Mouse (Mus musculus) liver, embryonic 14.5 days (tissue): ENCODE results near the gene Tnnc1. TPM values are rescaled to one million over a fixed set of nuclear protein-coding genes. Genes with fewer than 3 reads are reported as not detected.

ENCODE experiments used
- ATAC-seq: fragments of 200-750 bp; cut with Nextera tagmentation; 2 replicates; pipeline ENCODE4 v1.8.0; 2017; ENCODE audit warnings: moderate number of reproducible peaks, mild to moderate bottlenecking, moderate library complexity; ENCODE audit not compliant: insufficient read depth
- DNase-seq, 3 experiments: peaks; one replicate each; pipeline ENCODE4 v3.0.0-alpha.2; 2012 to 2013; ENCODE audit warnings: low read depth in 3 of 3, low spot score in 3 of 3
- H3K27ac ChIP-seq: fragments of 300-500 bp; sonication (generic); 2 replicates; pipeline ENCODE4 v1.5.1; 2014; ENCODE audit warnings: moderate library complexity, mild to moderate bottlenecking, control low read depth, inconsistent platforms
- H3K27me3 ChIP-seq: fragments of 300-500 bp; sonication (generic); 2 replicates; pipeline ENCODE4 v1.6.1; 2014; ENCODE audit warnings: mild to moderate bottlenecking, low read length, moderate library complexity; ENCODE audit not compliant: control insufficient read depth, insufficient read depth
- H3K36me3 ChIP-seq: fragments of 300-500 bp; sonication (generic); replicated peaks from 2 replicates; pipeline ENCODE4 v1.6.1; 2014; ENCODE audit warnings: low read depth; ENCODE audit not compliant: control insufficient read depth, insufficient read depth
- H3K4me1 ChIP-seq, 2 experiments: fragments of 200-500 bp in 1 of 2; fragments of 300-500 bp in 1 of 2; sonication (generic) in 1 of 2; replicated peaks; 2 replicates each; pipeline ENCODE4 v1.6.1; 2012 to 2014; ENCODE audit warnings: antibody characterized with exemption in 1 of 2, inconsistent platforms in 1 of 2, low read length in 1 of 2; ENCODE audit not compliant: control insufficient read depth in 2 of 2, insufficient read depth in 2 of 2
- H3K4me2 ChIP-seq: fragments of 300-500 bp; sonication (generic); 2 replicates; pipeline ENCODE4 v1.6.1; 2014; ENCODE audit warnings: low read depth, mild to moderate bottlenecking, control low read depth, moderate library complexity
- H3K4me3 ChIP-seq, 2 experiments: fragments of 200-500 bp in 1 of 2; fragments of 300-500 bp in 1 of 2; sonication (generic) in 1 of 2; 2 replicates each; pipeline ENCODE4 v1.5.1; 2012 to 2014; ENCODE audit warnings: low read depth in 2 of 2, low read length in 2 of 2, mild to moderate bottlenecking in 2 of 2, control low read depth in 1 of 2, inconsistent platforms in 1 of 2, moderate library complexity in 1 of 2; ENCODE audit not compliant: insufficient read depth in 1 of 2
- H3K9ac ChIP-seq: fragments of 300-500 bp; sonication (generic); replicated peaks from 2 replicates; pipeline ENCODE4 v1.6.1; 2014; ENCODE audit warnings: mild to moderate bottlenecking, control low read depth, moderate library complexity
- H3K9me3 ChIP-seq: fragments of 300-500 bp; sonication (generic); 2 replicates; pipeline ENCODE4 v1.6.1; 2016; ENCODE audit warnings: low read length, mixed read lengths; ENCODE audit not compliant: control insufficient read depth
- CTCF ChIP-seq: IDR thresholded peaks from 2 replicates; pipeline ENCODE4 v1.5.1; 2016; ENCODE audit warnings: antibody characterized with exemption, low read depth, control low read depth
- EP300 ChIP-seq: IDR thresholded peaks from 2 replicates; pipeline ENCODE4 v1.6.1; 2016; ENCODE audit warnings: antibody characterized with exemption, low read depth
- whole genome bisulfite sequencing: fragments of 180-500 bp; shearing (Covaris S2); extraction: QIAGEN DNeasy Blood & Tissue Kit; methylation state at CpG from one replicate; pipeline ENCODE4 v1.1.7; 2014; ENCODE audit not compliant: insufficient replicate concordance; 5-methylcytosine and 5-hydroxymethylcytosine counted together
- polyA plus RNA-seq, 2 experiments: library from polyadenylated mRNA; depleted of rRNA in 1 of 2; stranded (reverse) in 1 of 2; unstranded in 1 of 2; fragments of >200 nt; fragmentation: Nextera tagmentation in 1 of 2; extraction: Ambion mirVana in 1 of 2; gene quantifications; 2 replicates each; pipeline versions ENCODE4 v1.2.1 to v1.2.3; 2012 to 2014

Gene Tnnc1
- polyA plus RNA-seq, 2 experiments: 22.2 to 41.2 TPM

GRCm38 (mm10) chr14:31189348-31189747, 18.8 kb upstream of the Tnnc1 start:
- DNase-seq: no peak
- Histone ChIP-seq H3K36me3 (peaks cover 77% of the 10 kb centered on the region), H3K4me2 (no peak overlapping the region), H3K27ac (no peak overlapping the region), H3K9me3 (no peaks in the 10 kb centered on the region), H3K4me1 (no peaks in the 10 kb centered on the region), H3K9ac (no peak overlapping the region), H3K4me3 (no peak overlapping the region), H3K27me3 (no peaks in the 10 kb centered on the region)
- no peak for ATAC-seq
- WGBS: 74% methylated on average over 3 of the region's 3 CpGs
- TF ChIP-seq CTCF (no peak), EP300 (no peak)

GRCm38 (mm10) chr14:31191936-31192335, 16.2 kb upstream of the Tnnc1 start:
- ATAC-seq: no peak
- Histone ChIP-seq H3K4me3 (no peak overlapping the region), H3K9ac (no peak overlapping the region), H3K4me1 (no peaks in the 10 kb centered on the region), H3K27me3 (no peaks in the 10 kb centered on the region), H3K27ac (no peak overlapping the region), H3K9me3 (no peaks in the 10 kb centered on the region), H3K4me2 (no peak overlapping the region), H3K36me3 (peaks cover 57% of the 10 kb centered on the region)
- 76% methylated on average over 2 of the region's 2 CpGs for WGBS
- TF ChIP-seq EP300 (no peak), CTCF (no peak)
- no peak for DNase-seq

DNA sequence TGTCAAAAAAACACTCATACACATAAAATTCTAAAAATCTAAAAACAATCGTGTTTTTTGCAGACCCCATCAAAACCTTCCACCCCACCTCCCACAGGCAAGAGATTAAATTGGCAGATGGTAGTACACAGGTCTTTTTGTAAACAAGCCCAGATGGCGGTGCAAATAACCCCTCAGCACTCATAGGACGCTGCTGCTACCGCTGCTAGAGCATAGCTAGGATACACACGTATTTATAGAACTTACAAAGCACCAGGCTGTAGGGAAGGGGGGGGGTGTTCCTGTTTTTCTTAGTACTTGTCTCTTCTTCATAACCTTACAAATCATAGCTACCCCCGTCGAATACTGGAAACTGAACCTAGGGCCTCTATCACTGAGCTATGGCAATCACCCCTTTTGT, 14.3 kb upstream of the Tnnc1 start:
- DNase-seq (no peak), ATAC-seq (no peak)
- Histone ChIP-seq H3K27me3 (no peaks in the 10 kb centered on the region), H3K9me3 (no peaks in the 10 kb centered on the region), H3K9ac (no peak overlapping the region), H3K27ac (no peak overlapping the region), H3K4me2 (no peak overlapping the region), H3K4me3 (no peak overlapping the region), H3K4me1 (no peaks in the 10 kb centered on the region), H3K36me3 (peaks cover 40% of the 10 kb centered on the region)
- 72% methylated on average over 7 of the region's 7 CpGs for WGBS
- TF ChIP-seq EP300: no peak
- TF ChIP-seq CTCF: no peak

DNA sequence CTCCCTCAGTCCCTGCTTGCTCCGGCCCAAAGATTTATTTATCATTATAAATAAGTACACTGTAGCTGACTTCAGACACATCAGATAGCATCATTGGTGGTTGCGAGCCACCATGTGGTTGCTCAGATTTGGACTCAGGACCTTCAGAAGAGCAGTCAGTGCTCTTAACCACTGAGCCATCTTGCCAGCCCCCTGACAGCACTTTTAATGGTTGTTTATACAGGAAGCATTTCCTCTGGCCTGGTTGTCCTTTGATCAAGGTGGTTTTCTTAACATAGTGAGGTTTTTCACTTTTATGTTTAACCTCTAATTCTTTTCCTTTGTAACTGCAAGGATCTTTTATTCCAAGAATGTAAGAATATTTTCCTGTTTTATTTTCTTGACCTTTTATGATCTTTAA, 13.7 kb upstream of the Tnnc1 start:
- no peak overlapping the region for H3K27ac ChIP-seq
- H3K9me3 ChIP-seq: no peaks in the 10 kb centered on the region
- H3K4me2 ChIP-seq: no peak overlapping the region
- 57% methylated on average over 2 of the region's 2 CpGs for WGBS
- no peaks in the 10 kb centered on the region for H3K4me1 ChIP-seq
- ATAC-seq: no peak
- H3K9ac ChIP-seq: no peak overlapping the region
- DNase-seq: no peak
- H3K27me3 ChIP-seq: no peaks in the 10 kb centered on the region
- TF ChIP-seq CTCF: no peak
- no peak for TF ChIP-seq EP300
- H3K36me3 ChIP-seq: peaks cover 33% of the 10 kb centered on the region
- no peak overlapping the region for H3K4me3 ChIP-seq

GRCm38 (mm10) chr14:31194891-31195513, 13.1 kb upstream of the Tnnc1 start:
- Histone ChIP-seq H3K4me3 (no peak overlapping the region), H3K36me3 (peaks cover 28% of the 10 kb centered on the region), H3K9me3 (no peaks in the 10 kb centered on the region), H3K9ac (no peak overlapping the region), H3K27me3 (no peaks in the 10 kb centered on the region), H3K27ac (no peak overlapping the region), H3K4me1 (0 out of 4 replicates have a peak, but pooled peaks cover 0 to under 1% of the 10 kb centered on the region in 2 experiments), H3K4me2 (no peak overlapping the region)
- ATAC-seq: no peak
- DNase-seq: no peak
- WGBS: 60% methylated on average over 14 of the region's 14 CpGs
- TF ChIP-seq EP300 (no peak), CTCF (no peak)
